Mouse (Mus musculus) MEL-GATA-1-ER (cell line): Measurements from ENCODE around the gene Nav2.

Source experiments
- DNase-seq: peaks from one replicate; pipeline ENCODE4 v3.0.0-alpha.2; 2012; ENCODE audit warnings: low read depth; ENCODE audit errors: extremely low read depth

Gene Nav2

GRCm38 (mm10) chr7:48908521-48909341, at the start of gene Nav2:
TSS of gene Nav2 (plus strand) at chr7:48908716.
- DNase-seq, result peak; percentile 86

- DNase-seq, result peak; percentile 62
These were observed 49.2 kb upstream of the Nav2 start for GRCm38 (mm10) chr7:48859362-48859761.

GRCm38 (mm10) chr7:48860948-48861347, 47.6 kb upstream of the Nav2 start:
- no peak for DNase-seq

- DNase-seq, result no peak
These were observed 46.7 kb upstream of the Nav2 start for GRCm38 (mm10) chr7:48861796-48862195.

GRCm38 (mm10) chr7:48864199-48864598, 44.3 kb upstream of the Nav2 start:
- DNase-seq, result no peak

- DNase-seq, result peak; percentile 68
These were observed 43.7 kb upstream of the Nav2 start for GRCm38 (mm10) chr7:48864671-48865458.

- DNase-seq, result no peak
These were observed 40.9 kb upstream of the Nav2 start for GRCm38 (mm10) chr7:48867576-48867975.

GRCm38 (mm10) chr7:48870144-48870543, 38.4 kb upstream of the Nav2 start:
- no peak for DNase-seq

GRCm38 (mm10) chr7:48870579-48871180, 37.8 kb upstream of the Nav2 start:
- no peak for DNase-seq

- DNase-seq, result no peak
These were observed 37.2 kb upstream of the Nav2 start for GRCm38 (mm10) chr7:48871292-48871691.

GRCm38 (mm10) chr7:48875096-48875495, 33.4 kb upstream of the Nav2 start:
- no peak for DNase-seq

- DNase-seq, result no peak
These were observed 32.0 kb upstream of the Nav2 start for GRCm38 (mm10) chr7:48876526-48876925.

GRCm38 (mm10) chr7:48877786-48878390, 30.6 kb upstream of the Nav2 start:
- DNase-seq, result no peak

GRCm38 (mm10) chr7:48879574-48879973, 28.9 kb upstream of the Nav2 start:
- DNase-seq, result no peak

- peak; percentile 90 for DNase-seq
These were observed 27.7 kb upstream of the Nav2 start for GRCm38 (mm10) chr7:48880591-48881481.

GRCm38 (mm10) chr7:48881486-48881885, 27.0 kb upstream of the Nav2 start, which contains the start of gene E2f8:
TSS of gene E2f8 (minus strand) at chr7:48881596.
- no peak for DNase-seq

GRCm38 (mm10) chr7:48881971-48882609, 26.4 kb upstream of the Nav2 start:
- DNase-seq, result peak; percentile 86

GRCm38 (mm10) chr7:48883525-48884265, 24.8 kb upstream of the Nav2 start:
- DNase-seq, result no peak

- no peak for DNase-seq
These were observed 24.3 kb upstream of the Nav2 start for GRCm38 (mm10) chr7:48884266-48884611.
